Mouse (Mus musculus): ENCODE data around the gene Gsdma3. TPM values are rescaled to one million over a fixed set of nuclear protein-coding genes. Genes with fewer than 3 reads are reported as not detected.
"Not testable (repeated sequence)": the region's sequence is repeated elsewhere in the genome, so short reads cannot be mapped to it uniquely, and the experiment has no call there.

The Gsdma3 gene
- polyA plus RNA-seq, 1 experiment from 2014 or later = 0.42 TPM

GRCm38 (mm10) chr11:98664091-98664490 is 37.9 kb downstream of the Gsdma3 start, which contains the start of gene Gsdma:
Gene Gsdma (plus strand): TSS chr11:98664351.
- DNase-seq (ENCODE audit: low spot score) = no peak

GRCm38 (mm10) chr11:98668984-98669383 is 42.8 kb downstream of the Gsdma3 start:
- peak; percentile 34 for DNase-seq (ENCODE audit: low spot score)

GRCm38 (mm10) chr11:98671284-98671815 is 45.2 kb downstream of the Gsdma3 start:
- no peak for DNase-seq (ENCODE audit: low spot score)

GRCm38 (mm10) chr11:98671857-98672256 is 45.7 kb downstream of the Gsdma3 start:
- no peak for DNase-seq (ENCODE audit: low spot score)

- no peak for DNase-seq (ENCODE audit: low spot score)
Observed at GRCm38 (mm10) chr11:98672482-98672881, 46.3 kb downstream of the Gsdma3 start.

GRCm38 (mm10) chr11:98673136-98673535 is 47.0 kb downstream of the Gsdma3 start:
- DNase-seq (ENCODE audit: low spot score) = peak; percentile 76

GRCm38 (mm10) chr11:98675829-98676363 is 49.7 kb downstream of the Gsdma3 start:
- DNase-seq (ENCODE audit: low spot score) = no peak

- no peak for DNase-seq (ENCODE audit: low spot score)
Observed at GRCm38 (mm10) chr11:98680023-98680422, 53.9 kb downstream of the Gsdma3 start.

GRCm38 (mm10) chr11:98680595-98680994 is 54.4 kb downstream of the Gsdma3 start:
- DNase-seq (ENCODE audit: low spot score) = not testable (repeated sequence)

- no peak for DNase-seq (ENCODE audit: low spot score)
Observed at GRCm38 (mm10) chr11:98681186-98681585, 55.0 kb downstream of the Gsdma3 start.

- peak; percentile 97 for DNase-seq (ENCODE audit: low spot score)
Observed at GRCm38 (mm10) chr11:98681786-98682745, 55.9 kb downstream of the Gsdma3 start, which contains the start of gene Psmd3. Gene Psmd3 (plus strand): TSS chr11:98682554.

- no peak for DNase-seq (ENCODE audit: low spot score)
Observed at GRCm38 (mm10) chr11:98682811-98683210, 56.7 kb downstream of the Gsdma3 start.

GRCm38 (mm10) chr11:98685642-98686041 is 59.5 kb downstream of the Gsdma3 start:
- DNase-seq (ENCODE audit: low spot score) = no peak

- DNase-seq (ENCODE audit: low spot score) = no peak
Observed at GRCm38 (mm10) chr11:98686976-98687375, 60.8 kb downstream of the Gsdma3 start.

Other genes starting within 250 kb of the Gsdma3 start
- 0.22 TPM in 1 of 2 replicates, not detected in the other for gene Tcap, start 242.5 kb upstream of the Gsdma3 start, polyA plus RNA-seq (2015; fragmentation: Nextera tagmentation; extraction: Ambion mirVana)
- gene Pnmt, start 239.9 kb upstream of the Gsdma3 start, polyA plus RNA-seq (2015; fragmentation: Nextera tagmentation; extraction: Ambion mirVana) = 0.94 and 1.0 TPM in 2 replicates
- gene Pgap3, start 225.9 kb upstream of the Gsdma3 start, polyA plus RNA-seq (2015; fragmentation: Nextera tagmentation; extraction: Ambion mirVana) = 12.1 and 12.7 TPM in 2 replicates
- gene Erbb2, start 213.9 kb upstream of the Gsdma3 start, polyA plus RNA-seq (2015; fragmentation: Nextera tagmentation; extraction: Ambion mirVana) = 2.5 and 3.1 TPM in 2 replicates
- gene Mien1, start 187.4 kb upstream of the Gsdma3 start, polyA plus RNA-seq (2015; fragmentation: Nextera tagmentation; extraction: Ambion mirVana) = 227 and 241 TPM in 2 replicates
- gene Grb7, start 180.0 kb upstream of the Gsdma3 start, polyA plus RNA-seq (2015; fragmentation: Nextera tagmentation; extraction: Ambion mirVana) = 3.7 and 4.5 TPM in 2 replicates
- gene Ikzf3, start 80.3 kb upstream of the Gsdma3 start, polyA plus RNA-seq (2015; fragmentation: Nextera tagmentation; extraction: Ambion mirVana) = 42.6 and 59.5 TPM in 2 replicates
- gene Zpbp2, start 75.3 kb upstream of the Gsdma3 start, polyA plus RNA-seq (2015; fragmentation: Nextera tagmentation; extraction: Ambion mirVana) = 2.3 and 2.4 TPM in 2 replicates
- gene Ormdl3, start 39.0 kb upstream of the Gsdma3 start, polyA plus RNA-seq (2015; fragmentation: Nextera tagmentation; extraction: Ambion mirVana) = 37.6 and 38.5 TPM in 2 replicates
- gene Lrrc3c, start 28.1 kb upstream of the Gsdma3 start, polyA plus RNA-seq (2015; fragmentation: Nextera tagmentation; extraction: Ambion mirVana) = not detected in 2 replicates
- gene Gm12355, start 699 bp upstream of the Gsdma3 start, polyA plus RNA-seq (2015; fragmentation: Nextera tagmentation; extraction: Ambion mirVana) = 0.78 and 1.1 TPM in 2 replicates
- gene Gsdma2, start 20.4 kb downstream of the Gsdma3 start, polyA plus RNA-seq (2015; fragmentation: Nextera tagmentation; extraction: Ambion mirVana) = 0.65 and 1.1 TPM in 2 replicates
- 0.49 and 0.80 TPM in 2 replicates for gene Gsdma, start 38.0 kb downstream of the Gsdma3 start, polyA plus RNA-seq (2015; fragmentation: Nextera tagmentation; extraction: Ambion mirVana)
- gene Psmd3, start 56.2 kb downstream of the Gsdma3 start, polyA plus RNA-seq (2015; fragmentation: Nextera tagmentation; extraction: Ambion mirVana) = 211 and 224 TPM in 2 replicates
- not detected in 2 replicates for gene Csf3, start 74.9 kb downstream of the Gsdma3 start, polyA plus RNA-seq (2015; fragmentation: Nextera tagmentation; extraction: Ambion mirVana)
- gene Med24, start 103.1 kb downstream of the Gsdma3 start, polyA plus RNA-seq (2015; fragmentation: Nextera tagmentation; extraction: Ambion mirVana) = 48.3 and 48.5 TPM in 2 replicates
- 7.3 and 9.1 TPM in 2 replicates for gene Thra, start 114.3 kb downstream of the Gsdma3 start, polyA plus RNA-seq (2015; fragmentation: Nextera tagmentation; extraction: Ambion mirVana)
- 2.6 and 3.0 TPM in 2 replicates for gene Nr1d1, start 149.0 kb downstream of the Gsdma3 start, polyA plus RNA-seq (2015; fragmentation: Nextera tagmentation; extraction: Ambion mirVana)
- 14.4 and 20.4 TPM in 2 replicates for gene Msl1, start 169.2 kb downstream of the Gsdma3 start, polyA plus RNA-seq (2015; fragmentation: Nextera tagmentation; extraction: Ambion mirVana)
- 21.8 and 23.8 TPM in 2 replicates for gene Casc3, start 178.5 kb downstream of the Gsdma3 start, polyA plus RNA-seq (2015; fragmentation: Nextera tagmentation; extraction: Ambion mirVana)
- 0.86 and 1.1 TPM in 2 replicates for gene Rapgefl1, start 210.4 kb downstream of the Gsdma3 start, polyA plus RNA-seq (2015; fragmentation: Nextera tagmentation; extraction: Ambion mirVana)
- 5.6 and 7.5 TPM in 2 replicates for gene Wipf2, start 237.3 kb downstream of the Gsdma3 start, polyA plus RNA-seq (2015; fragmentation: Nextera tagmentation; extraction: Ambion mirVana)

All from thymus, postnatal 0 days (tissue).